Mouse (Mus musculus) lung, postnatal 36 days (tissue): ENCODE data around the gene Slc23a4.

Experiments
- DNase-seq: peaks from one replicate; pipeline ENCODE4 v3.0.0; 2022; ENCODE audit warnings: mixed read lengths

Gene Slc23a4

GRCm38 (mm10) chr6:34988081-34988761 lies at the start of gene Slc23a4:
TSS of gene Slc23a4 (minus strand) at chr6:34988404.
- no peak for DNase-seq

- no peak for DNase-seq
Measured at GRCm38 (mm10) chr6:35033341-35033740, 45.1 kb upstream of the Slc23a4 start.

- no peak for DNase-seq
Measured at GRCm38 (mm10) chr6:35032704-35033103, 44.5 kb upstream of the Slc23a4 start.

- DNase-seq = no peak
Measured at GRCm38 (mm10) chr6:35030811-35031210, 42.6 kb upstream of the Slc23a4 start.

GRCm38 (mm10) chr6:35030226-35030625 lies 42.0 kb upstream of the Slc23a4 start:
- no peak for DNase-seq

GRCm38 (mm10) chr6:35028023-35028422 lies 39.8 kb upstream of the Slc23a4 start:
- no peak for DNase-seq

- peak; percentile 34 for DNase-seq
Measured at GRCm38 (mm10) chr6:35027257-35027656, 39.1 kb upstream of the Slc23a4 start.

GRCm38 (mm10) chr6:35016624-35017023 lies 28.4 kb upstream of the Slc23a4 start:
- DNase-seq = no peak

GRCm38 (mm10) chr6:35011953-35012352 lies 23.7 kb upstream of the Slc23a4 start:
- DNase-seq = no peak

- DNase-seq = no peak
Measured at GRCm38 (mm10) chr6:35010705-35011104, 22.5 kb upstream of the Slc23a4 start.

- DNase-seq = no peak
Measured at GRCm38 (mm10) chr6:35002261-35002669, 14.1 kb upstream of the Slc23a4 start.

- DNase-seq = peak; percentile 21
Measured at GRCm38 (mm10) chr6:34999101-34999500, 10.9 kb upstream of the Slc23a4 start.

- no peak for DNase-seq
Measured at GRCm38 (mm10) chr6:34996496-34996895, 8.3 kb upstream of the Slc23a4 start.

- peak; percentile 92 for DNase-seq
Measured at GRCm38 (mm10) chr6:34995265-34995681, 7.1 kb upstream of the Slc23a4 start.

GRCm38 (mm10) chr6:34994692-34995091 lies 6.5 kb upstream of the Slc23a4 start:
- DNase-seq = peak; percentile 20

GRCm38 (mm10) chr6:34989263-34989662 lies 1.1 kb upstream of the Slc23a4 start:
- no peak for DNase-seq

- no peak for DNase-seq
Measured at GRCm38 (mm10) chr6:34987085-34987645, 1.0 kb downstream of the Slc23a4 start.

GRCm38 (mm10) chr6:34980661-34981060 lies 7.5 kb downstream of the Slc23a4 start:
- DNase-seq = no peak

GRCm38 (mm10) chr6:34979291-34979690 lies 8.9 kb downstream of the Slc23a4 start:
- no peak for DNase-seq

GRCm38 (mm10) chr6:34971181-34971580 lies 17.0 kb downstream of the Slc23a4 start:
- no peak for DNase-seq

GRCm38 (mm10) chr6:34965819-34966539 lies 22.2 kb downstream of the Slc23a4 start:
- DNase-seq = no peak

GRCm38 (mm10) chr6:34964550-34964949 lies 23.7 kb downstream of the Slc23a4 start:
- no peak for DNase-seq

GRCm38 (mm10) chr6:34959131-34959530 lies 29.1 kb downstream of the Slc23a4 start:
- no peak for DNase-seq

- no peak for DNase-seq
Measured at GRCm38 (mm10) chr6:34955862-34956241, 32.4 kb downstream of the Slc23a4 start.
